Comparison of ENCODE assay signal across 27 mouse cellular contexts in genomic region chrX:48389380-48389779, GRCm38 (mm10).
"Had no signal": no experiment of that assay in that cellular context is flagged by ENCODE, and none has a peak within 500 bp of the region (broad histone marks: within the 10 kb centered on the region; RNA-seq: fewer than 3 reads in every experiment).

No protein-coding gene starts in this region.

- DNase-seq: left cerebral cortex, postnatal 4 days; liver; liver, embryonic 13.5 days; liver, postnatal 0 days; lung, adult 18-20 months; lung, adult 2 months; lung, embryonic 14.5 days; lung, postnatal 10 days; lung, postnatal 36 days; lung, postnatal 4 days; midbrain, embryonic 14.5 days had no signal

- H3K9ac ChIP-seq: limb, embryonic 12.5 days; limb, embryonic 13.5 days; limb, embryonic 15.5 days; liver, embryonic 12.5 days; liver, embryonic 13.5 days; liver, embryonic 14.5 days; liver, embryonic 15.5 days; liver, postnatal 0 days; lung, embryonic 14.5 days; lung, embryonic 15.5 days; midbrain, embryonic 12.5 days; midbrain, embryonic 13.5 days; midbrain, embryonic 15.5 days; neural tube, embryonic 12.5 days had no signal

- H3K27me3 ChIP-seq: limb, embryonic 12.5 days; limb, embryonic 13.5 days; limb, embryonic 15.5 days; liver, embryonic 12.5 days; liver, embryonic 13.5 days; liver, embryonic 15.5 days; lung, embryonic 15.5 days; midbrain, embryonic 12.5 days; midbrain, embryonic 13.5 days; midbrain, embryonic 15.5 days; neural tube, embryonic 12.5 days had no signal

- H3K9me3 ChIP-seq: limb, embryonic 10.5 days; limb, embryonic 12.5 days; limb, embryonic 13.5 days; limb, embryonic 15.5 days; liver, embryonic 12.5 days; liver, embryonic 13.5 days; liver, embryonic 15.5 days; lung, embryonic 15.5 days; midbrain, embryonic 10.5 days; midbrain, embryonic 12.5 days; midbrain, embryonic 13.5 days; midbrain, embryonic 15.5 days; neural tube, embryonic 12.5 days had no signal

- H3K4me1 ChIP-seq: limb, embryonic 10.5 days; limb, embryonic 12.5 days; limb, embryonic 13.5 days; limb, embryonic 15.5 days; liver, embryonic 12.5 days; liver, embryonic 13.5 days; liver, embryonic 15.5 days; lung, embryonic 15.5 days; midbrain, embryonic 15.5 days; neural tube, embryonic 12.5 days had no signal

- H3K27ac ChIP-seq: limb, embryonic 10.5 days; limb, embryonic 12.5 days; limb, embryonic 13.5 days; limb, embryonic 15.5 days; liver, embryonic 12.5 days; liver, embryonic 13.5 days; liver, embryonic 14.5 days; liver, embryonic 15.5 days; lung, embryonic 15.5 days; macrophage; midbrain, embryonic 10.5 days; midbrain, embryonic 12.5 days; midbrain, embryonic 13.5 days; midbrain, embryonic 15.5 days; neural tube, embryonic 12.5 days had no signal

- H3K4me3 ChIP-seq: limb, embryonic 10.5 days; limb, embryonic 12.5 days; limb, embryonic 13.5 days; limb, embryonic 15.5 days; liver, embryonic 12.5 days; liver, embryonic 13.5 days; liver, embryonic 15.5 days; lung, embryonic 15.5 days; megakaryocyte, embryonic 14.5 days; midbrain, embryonic 10.5 days; midbrain, embryonic 12.5 days; midbrain, embryonic 13.5 days; midbrain, embryonic 15.5 days; myocyte; neural tube, embryonic 12.5 days had no signal
